Mouse (Mus musculus) thymus, adult 2 months (tissue): ENCODE data around the gene Ptpn3. TPM values are rescaled to one million over a fixed set of nuclear protein-coding genes. Genes with fewer than 3 reads are reported as not detected.

ENCODE experiments used
- DNase-seq: peaks from one replicate; pipeline ENCODE4 v3.0.0; 2021
- H3K27ac ChIP-seq: fragments of 200-500 bp; 2 replicates; pipeline ENCODE4 v1.5.1; 2012; ENCODE audit warnings: low read length, control low read depth; ENCODE audit not compliant: control insufficient read depth, insufficient read depth
- H3K27me3 ChIP-seq: fragments of 200-500 bp; 2 replicates; pipeline ENCODE4 v1.6.1; 2012; ENCODE audit warnings: mild to moderate bottlenecking, low read length, moderate library complexity, mixed read lengths; ENCODE audit not compliant: control insufficient read depth, insufficient read depth
- H3K36me3 ChIP-seq: fragments of 200-500 bp; 2 replicates; pipeline ENCODE4 v1.6.1; 2012; ENCODE audit warnings: mild to moderate bottlenecking, low read length, moderate library complexity; ENCODE audit not compliant: control insufficient read depth, insufficient read depth
- H3K4me1 ChIP-seq: fragments of 200-500 bp; replicated peaks from 2 replicates; pipeline ENCODE4 v1.6.1; 2012; ENCODE audit warnings: low read length; ENCODE audit not compliant: control insufficient read depth, insufficient read depth
- H3K4me3 ChIP-seq: fragments of 200-500 bp; 2 replicates; pipeline ENCODE4 v1.5.1; 2012; ENCODE audit warnings: mild to moderate bottlenecking, low read length, control low read depth, moderate library complexity; ENCODE audit not compliant: control insufficient read depth, insufficient read depth
- CTCF ChIP-seq: fragments of 200-500 bp; IDR thresholded peaks from 2 replicates; pipeline ENCODE4 v1.5.1; 2012; ENCODE audit warnings: mild to moderate bottlenecking, control low read depth, low read length, moderate library complexity, borderline replicate concordance; ENCODE audit not compliant: control insufficient read depth, poor library complexity, insufficient read depth; ENCODE audit errors: extremely low read depth
- POLR2A ChIP-seq: fragments of 200-500 bp; IDR thresholded peaks from 2 replicates; pipeline ENCODE4 v1.6.1; 2012; ENCODE audit warnings: mild to moderate bottlenecking, low read length, control low read depth, moderate library complexity; ENCODE audit not compliant: control insufficient read depth, poor library complexity, insufficient read depth; ENCODE audit errors: extremely low read depth
- WGBS: fragments of 180-500 bp; shearing (Covaris S2); methylation state at CpG from one replicate; pipeline ENCODE4 v1.1.7; 2018; 5-methylcytosine and 5-hydroxymethylcytosine counted together
- polyA plus RNA-seq: library from polyadenylated mRNA; depleted of rRNA; stranded (reverse); fragments of >200 nt; gene quantifications from 2 replicates; pipeline ENCODE4 v1.2.3, GENCODE M21; 2012

Ptpn3 gene
- polyA plus RNA-seq, 1 experiment, result 3.3 TPM

DNA sequence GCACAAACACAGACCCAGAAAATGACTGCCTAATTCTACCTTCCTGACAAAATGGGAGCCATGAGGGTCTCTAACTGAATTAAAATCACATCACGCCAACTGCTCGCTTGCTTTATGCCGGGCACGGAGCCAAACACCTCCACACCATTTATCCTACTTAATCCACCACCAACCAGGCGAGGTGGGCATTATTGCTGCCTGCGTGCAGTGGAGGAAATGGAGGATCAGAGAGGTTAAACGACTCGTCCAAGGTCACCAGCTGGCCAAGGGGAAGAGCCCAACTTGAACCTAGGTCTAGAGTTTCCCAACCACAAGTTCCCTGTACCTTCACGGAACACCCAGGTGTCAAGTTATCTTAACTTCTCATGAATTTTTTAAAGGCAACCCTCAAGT, 2.3 kb downstream of the Ptpn3 start:
- H3K36me3 ChIP-seq, result no peaks in the 10 kb centered on the region
- no peak for DNase-seq
- no peaks in the 10 kb centered on the region; the same call in 1 of the 2 replicates for H3K27me3 ChIP-seq
- H3K27ac ChIP-seq, result no peak overlapping the region
- H3K4me1 ChIP-seq, result peaks cover 28% of the 10 kb centered on the region
- H3K4me3 ChIP-seq, result peak overlapping the region; percentile 78; the same call in 1 of the 2 replicates
- 24% methylated on average over 9 of the region's 9 CpGs for WGBS
- TF ChIP-seq CTCF (no peak), POLR2A (no peak)

DNA sequence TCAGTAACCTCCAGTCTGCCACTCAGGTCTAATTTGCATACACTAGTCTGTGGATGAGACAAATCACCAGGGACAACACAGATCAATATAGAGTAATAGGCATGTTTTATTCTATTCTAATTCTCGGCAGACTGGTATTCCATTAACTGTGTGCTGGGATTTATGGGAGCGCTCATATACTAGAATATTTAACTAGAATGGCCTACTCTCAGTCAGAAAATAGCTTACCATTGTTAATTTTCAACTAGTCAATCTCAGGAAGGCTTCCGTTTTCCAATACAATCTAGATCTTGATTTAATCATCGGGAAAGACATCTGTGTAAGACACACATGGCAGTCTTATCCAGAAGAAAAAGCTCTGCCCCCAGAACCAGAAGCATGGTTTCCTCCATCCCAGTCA, 3.5 kb downstream of the Ptpn3 start:
- H3K4me3 ChIP-seq, result no peak overlapping the region
- H3K27ac ChIP-seq, result no peak overlapping the region
- TF ChIP-seq POLR2A, result no peak
- no peak for DNase-seq
- H3K36me3 ChIP-seq, result no peaks in the 10 kb centered on the region
- peaks cover 28% of the 10 kb centered on the region for H3K4me1 ChIP-seq
- H3K27me3 ChIP-seq, result no peaks in the 10 kb centered on the region; the same call in 1 of the 2 replicates
- WGBS, result 95% methylated on average over 4 of the region's 4 CpGs

- Histone ChIP-seq H3K4me3 (no peak overlapping the region), H3K27ac (no peak overlapping the region), H3K36me3 (no peaks in the 10 kb centered on the region), H3K27me3 (no peaks in the 10 kb centered on the region; the same call in 1 of the 2 replicates), H3K4me1 (peaks cover 13% of the 10 kb centered on the region)
- 54% methylated on average over 9 of the region's 9 CpGs for WGBS
- TF ChIP-seq POLR2A, result no peak
- TF ChIP-seq CTCF, result no peak
- DNase-seq, result no peak
Observed at GRCm38 (mm10) chr4:57294971-57295656, 6.5 kb downstream of the Ptpn3 start.

GRCm38 (mm10) chr4:57292670-57293069, 9.0 kb downstream of the Ptpn3 start:
- Histone ChIP-seq H3K4me3 (no peak overlapping the region), H3K36me3 (no peaks in the 10 kb centered on the region), H3K27ac (no peak overlapping the region), H3K27me3 (no peaks in the 10 kb centered on the region), H3K4me1 (peaks cover 9% of the 10 kb centered on the region)
- 96% methylated on average over 5 of the region's 5 CpGs for WGBS
- TF ChIP-seq POLR2A (no peak), CTCF (no peak)
- no peak for DNase-seq

GRCm38 (mm10) chr4:57290049-57290448, 11.6 kb downstream of the Ptpn3 start:
- H3K4me1 ChIP-seq, result peaks cover 6% of the 10 kb centered on the region
- TF ChIP-seq CTCF (no peak), POLR2A (no peak)
- DNase-seq, result no peak
- H3K4me3 ChIP-seq, result no peak overlapping the region
- no peaks in the 10 kb centered on the region for H3K27me3 ChIP-seq
- no peaks in the 10 kb centered on the region for H3K36me3 ChIP-seq
- H3K27ac ChIP-seq, result no peak overlapping the region
- 93% methylated on average over 6 of the region's 6 CpGs for WGBS

GRCm38 (mm10) chr4:57287808-57288207, 13.8 kb downstream of the Ptpn3 start:
- no peak for DNase-seq
- H3K4me1 ChIP-seq, result peaks cover 3% of the 10 kb centered on the region; the same call in 1 of the 2 replicates
- H3K27me3 ChIP-seq, result no peaks in the 10 kb centered on the region
- no peak overlapping the region for H3K4me3 ChIP-seq
- H3K36me3 ChIP-seq, result no peaks in the 10 kb centered on the region
- TF ChIP-seq POLR2A, result no peak
- no peak for TF ChIP-seq CTCF
- 27% methylated on average over 3 of the region's 3 CpGs for WGBS
- H3K27ac ChIP-seq, result no peak overlapping the region

DNA sequence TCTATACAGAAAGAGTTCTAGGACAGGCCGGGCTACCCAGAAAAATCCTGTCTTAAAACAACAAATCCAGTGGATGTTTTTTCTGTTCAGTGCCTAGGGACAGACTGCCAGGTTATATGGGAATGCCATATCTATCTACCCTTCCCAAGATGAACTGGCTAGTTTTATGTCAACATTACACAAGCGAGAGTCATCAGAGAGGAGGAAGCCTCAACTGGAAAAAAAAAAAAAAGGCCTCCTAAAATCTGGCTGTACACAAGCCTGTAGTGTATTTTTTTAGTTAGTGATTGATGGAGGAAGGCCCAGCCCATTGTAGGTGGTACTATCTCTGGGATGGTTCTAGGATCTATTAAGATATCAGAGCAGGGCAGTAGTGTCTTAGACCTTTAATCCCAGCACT, 16.4 kb downstream of the Ptpn3 start:
- no peak overlapping the region for H3K27ac ChIP-seq
- no peak for DNase-seq
- H3K27me3 ChIP-seq, result no peaks in the 10 kb centered on the region
- no peaks in the 10 kb centered on the region for H3K36me3 ChIP-seq
- H3K4me3 ChIP-seq, result no peak overlapping the region
- TF ChIP-seq POLR2A (no peak), CTCF (no peak)
- WGBS, result 97% methylated on average over 2 of the region's 2 CpGs
- peaks cover 3% of the 10 kb centered on the region; the same call in 1 of the 2 replicates for H3K4me1 ChIP-seq
